Mouse (Mus musculus) retina, embryonic 14.5 days (tissue): ENCODE data around the gene Dmgdh.

Experiments
- DNase-seq: peaks from one replicate; pipeline ENCODE4 v3.0.0-alpha.2; 2015; ENCODE audit warnings: low spot score

Gene Dmgdh

DNA sequence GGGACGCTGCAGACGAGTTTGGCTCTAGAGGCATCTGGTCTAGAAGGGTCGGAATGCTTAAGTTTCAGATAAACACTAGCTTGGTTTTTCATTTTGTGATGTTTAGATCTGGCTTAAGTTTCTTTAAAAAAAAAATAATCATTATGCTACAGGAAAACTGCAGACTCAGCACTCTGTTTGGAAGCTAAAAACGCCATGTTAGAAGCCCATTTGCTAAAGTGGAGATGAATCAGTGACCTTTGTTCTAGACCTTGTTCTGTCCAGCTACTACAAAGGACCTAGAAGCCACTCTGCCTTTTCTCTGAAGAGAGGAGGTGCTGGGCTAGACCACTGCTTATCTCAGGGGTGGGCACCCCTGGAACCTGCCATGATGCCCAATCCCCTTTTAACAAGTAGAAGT lies 36.1 kb downstream of the Dmgdh start:
- DNase-seq: no peak

GRCm38 (mm10) chr13:93711226-93711625 lies 37.0 kb downstream of the Dmgdh start:
- no peak for DNase-seq

DNA sequence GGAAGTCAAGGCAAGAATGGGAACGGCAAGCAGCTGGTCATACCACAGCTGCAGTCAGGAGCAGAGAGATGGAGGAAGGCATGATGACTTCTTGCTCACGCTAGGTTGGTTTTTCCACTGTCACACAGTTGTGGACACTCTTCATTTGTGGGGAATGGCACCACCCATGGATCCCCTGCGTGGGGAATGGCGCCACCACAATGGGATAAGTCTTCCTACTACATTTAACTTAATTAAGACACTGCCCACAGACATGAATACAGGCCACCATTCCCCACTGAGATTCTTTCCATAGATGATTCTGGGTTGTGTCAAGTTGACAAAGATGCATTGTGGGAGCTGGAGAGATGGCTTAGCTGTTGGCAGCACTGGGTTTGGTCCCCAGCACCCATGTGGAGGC lies 38.1 kb downstream of the Dmgdh start:
- no peak for DNase-seq

DNA sequence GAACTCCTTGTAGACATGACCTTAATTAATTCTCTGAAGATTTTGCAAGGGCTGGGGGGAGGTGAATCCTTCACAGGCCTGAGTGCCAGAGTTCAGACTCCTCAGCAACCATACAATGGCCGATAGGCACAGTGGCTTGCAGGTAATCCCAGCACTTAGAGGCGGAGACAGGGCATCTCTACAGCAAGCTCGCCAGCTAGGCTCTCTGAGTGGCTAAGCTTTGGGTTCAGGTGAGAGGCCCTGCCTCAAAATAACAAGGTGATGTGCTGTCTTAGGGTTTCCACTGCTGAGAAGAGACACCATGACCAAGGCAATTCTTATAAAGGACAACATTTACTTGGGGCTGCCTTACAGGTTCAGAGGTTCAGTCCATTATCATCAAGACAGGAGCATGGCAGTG lies 39.6 kb downstream of the Dmgdh start:
- DNase-seq: no peak

GRCm38 (mm10) chr13:93717113-93717512 lies 42.9 kb downstream of the Dmgdh start:
- DNase-seq: no peak

GRCm38 (mm10) chr13:93718948-93719347 lies 44.7 kb downstream of the Dmgdh start:
- DNase-seq: peak; percentile 82

DNA sequence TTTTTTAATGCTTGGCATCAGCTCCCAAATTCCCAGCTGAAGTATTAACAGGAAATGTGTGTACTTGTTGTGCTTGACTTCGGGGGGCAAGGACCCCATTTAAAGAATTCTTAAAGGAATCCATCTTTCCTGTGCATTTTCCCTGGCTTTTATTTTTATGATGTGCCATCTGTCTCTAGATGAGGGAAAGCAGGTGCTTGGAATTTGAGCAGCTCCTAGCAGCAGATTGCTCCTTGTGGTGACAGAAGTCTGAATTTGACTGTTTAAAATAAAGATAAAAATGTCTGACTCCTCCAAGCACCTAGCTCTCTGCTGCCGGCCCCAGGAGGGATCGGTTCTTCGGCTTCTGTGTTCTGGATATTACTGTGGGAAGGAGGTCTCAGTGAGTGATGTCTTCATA lies 47.7 kb downstream of the Dmgdh start:
- no peak for DNase-seq

GRCm38 (mm10) chr13:93723455-93723854 lies 49.2 kb downstream of the Dmgdh start:
- no peak for DNase-seq

- peak; percentile 31 for DNase-seq
Measured at GRCm38 (mm10) chr13:93724206-93724605, 50.0 kb downstream of the Dmgdh start.

GRCm38 (mm10) chr13:93735131-93735636 lies 61.0 kb downstream of the Dmgdh start:
- DNase-seq: no peak

DNA sequence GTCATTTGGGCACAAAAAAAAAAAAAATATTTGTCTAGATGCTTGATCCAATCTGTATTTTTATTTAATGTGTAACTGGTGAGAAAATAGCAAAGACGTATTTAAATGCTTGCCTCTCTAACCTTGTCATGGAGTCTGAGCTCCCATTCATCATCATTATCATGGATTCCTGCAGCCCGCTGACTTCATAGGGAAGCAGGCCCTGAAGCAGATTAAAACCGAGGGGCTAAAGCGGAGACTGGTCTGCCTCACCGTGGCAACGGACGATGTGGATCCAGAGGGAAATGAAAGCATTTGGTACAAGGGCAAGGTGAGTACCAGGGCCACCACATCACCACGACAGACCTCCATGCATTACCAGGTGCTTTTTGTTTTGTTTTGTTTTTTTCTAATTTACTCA lies 69.9 kb downstream of the Dmgdh start:
- peak; percentile 32 for DNase-seq

DNA sequence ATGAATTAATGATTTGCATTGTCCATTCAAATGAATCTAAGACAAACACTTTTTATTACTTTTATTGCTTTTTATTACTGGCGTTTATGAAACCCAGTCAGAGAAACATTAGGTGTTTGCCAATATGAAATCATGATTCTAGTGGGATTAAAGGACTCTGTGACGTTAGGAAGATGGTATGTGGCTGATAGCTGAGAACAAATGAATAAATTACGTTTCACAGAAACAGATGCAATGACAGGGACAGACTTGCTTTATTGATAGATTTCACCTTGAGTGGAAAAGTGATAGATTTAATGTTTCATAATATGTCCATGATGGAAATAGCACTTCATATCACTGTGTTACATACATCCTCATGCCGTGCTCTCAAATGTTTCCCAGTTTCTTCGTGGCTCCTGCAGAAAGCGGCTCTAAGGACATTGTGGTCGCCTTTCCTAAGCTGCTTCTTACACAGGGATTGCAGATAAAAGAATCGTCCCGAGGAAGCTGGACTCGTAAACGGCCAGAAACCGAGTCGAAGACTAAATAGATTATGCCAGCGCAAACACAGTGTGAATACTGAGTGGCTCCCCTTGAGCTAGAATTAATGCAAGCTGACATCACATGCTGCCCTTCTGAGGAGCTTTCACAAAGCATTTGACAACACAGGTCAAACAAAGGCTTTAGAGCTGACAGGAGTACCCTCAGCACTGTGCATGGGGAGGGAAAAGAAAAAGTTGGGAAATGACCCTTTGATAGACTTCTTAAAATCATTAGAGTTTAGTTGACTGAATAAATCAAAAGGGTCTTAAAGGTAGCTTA lies 78.6 kb downstream of the Dmgdh start:
- peak; percentile 67 for DNase-seq

GRCm38 (mm10) chr13:93755084-93755483 lies 80.9 kb downstream of the Dmgdh start:
- DNase-seq: no peak

DNA sequence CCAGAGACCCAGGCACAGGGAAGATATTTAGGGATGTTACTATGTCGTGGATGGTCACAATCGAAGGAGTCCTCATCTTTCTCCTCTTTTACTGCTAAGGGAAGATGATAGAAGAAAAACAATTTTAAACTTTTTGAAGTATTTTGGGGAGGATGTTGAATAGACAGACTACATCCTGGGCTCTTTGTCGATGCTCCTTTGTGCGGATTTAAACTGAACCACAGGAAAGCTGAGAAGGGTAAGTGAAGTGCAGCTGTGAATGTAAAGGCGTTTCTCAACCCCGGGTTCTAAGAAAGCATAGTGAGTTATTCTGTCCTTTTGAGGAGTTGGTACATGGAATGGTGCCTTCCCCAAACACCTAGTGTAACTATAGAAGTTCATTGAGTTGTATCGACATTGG lies 82.4 kb downstream of the Dmgdh start:
- DNase-seq: no peak

DNA sequence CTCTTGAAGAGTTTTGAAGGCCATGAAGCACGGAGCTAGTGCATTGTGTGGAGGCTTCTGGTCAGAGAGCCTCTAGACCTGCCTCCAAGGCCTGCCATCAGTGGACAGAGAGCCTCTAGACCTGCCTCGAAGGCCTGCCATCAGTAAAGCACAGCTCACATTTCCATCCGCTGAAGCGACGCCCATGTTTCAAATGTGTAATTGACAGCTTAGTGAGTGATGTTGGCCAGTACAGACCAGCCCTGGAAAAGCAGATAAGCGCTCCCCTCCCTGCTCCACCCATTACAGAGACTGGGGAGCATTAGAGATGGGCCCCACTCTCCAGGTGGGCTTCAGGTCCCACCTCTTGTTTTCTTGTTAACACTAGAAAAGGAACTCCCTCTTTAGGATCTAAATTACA lies 83.3 kb downstream of the Dmgdh start:
- no peak for DNase-seq

GRCm38 (mm10) chr13:93758149-93758898 lies 84.1 kb downstream of the Dmgdh start:
- no peak for DNase-seq

GRCm38 (mm10) chr13:93761831-93762230 lies 87.6 kb downstream of the Dmgdh start:
- no peak for DNase-seq

DNA sequence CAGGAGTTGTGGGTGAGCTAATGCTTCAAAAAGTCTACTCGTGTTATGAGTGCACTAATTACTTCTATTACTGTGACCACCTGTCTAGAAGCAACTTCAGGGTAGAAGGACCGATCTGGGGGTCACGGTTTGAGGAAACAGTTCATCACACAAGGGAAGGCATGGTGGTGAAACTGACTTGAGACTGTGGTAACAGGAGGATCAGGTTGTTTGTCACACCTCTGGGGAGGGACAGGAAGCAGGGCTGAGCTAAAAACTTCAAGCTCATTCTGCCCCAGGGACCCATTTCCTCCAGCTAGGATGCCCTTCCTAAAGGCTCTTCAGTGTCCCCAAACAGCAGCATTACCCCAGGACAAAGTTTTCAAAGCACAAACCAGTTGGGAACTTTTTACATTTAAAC lies 88.6 kb downstream of the Dmgdh start:
- no peak for DNase-seq

DNA sequence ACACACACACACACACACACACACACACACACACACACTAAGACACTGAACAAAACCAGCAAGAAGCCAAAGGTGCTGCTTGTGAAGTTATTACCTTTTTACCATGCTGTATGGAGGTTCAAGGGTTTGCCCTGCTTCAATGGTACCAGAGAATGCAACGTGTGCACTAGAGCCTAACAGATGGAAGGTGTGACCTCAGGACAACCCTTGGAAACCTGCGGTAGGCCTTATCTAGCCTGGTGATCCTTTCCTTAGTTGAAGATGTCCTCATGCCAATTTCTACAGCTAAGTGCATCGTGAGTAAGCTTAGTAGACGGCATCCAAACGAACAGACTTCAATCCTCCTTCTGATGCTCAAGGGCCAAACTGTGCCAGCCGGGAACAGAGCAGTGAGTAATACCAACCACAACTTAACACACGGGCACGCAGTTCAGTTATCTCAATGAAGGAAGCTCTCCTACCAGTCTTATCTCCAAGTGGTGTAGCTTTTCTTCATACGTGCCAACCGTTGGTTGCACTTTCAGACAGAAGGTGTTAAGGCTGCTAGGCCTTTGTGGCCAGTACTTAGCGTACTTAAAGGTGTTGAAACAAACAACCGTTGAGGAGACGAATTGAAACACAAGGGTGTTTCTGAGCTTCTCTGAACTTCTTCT lies 90.2 kb downstream of the Dmgdh start:
- no peak for DNase-seq

DNA sequence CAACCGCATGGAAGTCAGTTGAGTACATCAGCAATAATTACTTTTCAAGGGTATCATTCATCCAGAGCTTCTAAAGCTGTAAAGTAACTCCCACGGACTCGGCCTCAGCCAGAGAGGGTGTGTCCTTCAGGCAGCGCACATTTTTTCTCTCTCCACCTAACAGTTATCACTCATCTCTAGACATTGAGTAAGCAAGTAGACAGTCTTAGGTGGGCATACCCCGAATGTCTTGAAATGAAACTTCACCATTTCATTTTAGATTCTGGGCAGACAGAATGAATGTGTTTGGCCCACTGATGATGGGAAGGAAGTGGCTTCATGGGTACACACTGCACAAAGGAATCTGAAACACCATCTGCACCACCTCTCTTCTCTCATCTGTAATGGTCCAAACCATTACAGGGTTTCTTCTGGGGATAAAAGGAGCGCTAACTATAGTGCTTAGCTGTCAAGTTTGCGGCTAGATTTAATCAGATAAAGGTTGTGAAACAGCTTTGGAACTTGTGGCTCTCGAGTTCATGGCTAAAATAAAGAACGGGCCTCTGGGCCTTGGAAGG lies 96.9 kb downstream of the Dmgdh start:
- peak; percentile 32 for DNase-seq

DNA sequence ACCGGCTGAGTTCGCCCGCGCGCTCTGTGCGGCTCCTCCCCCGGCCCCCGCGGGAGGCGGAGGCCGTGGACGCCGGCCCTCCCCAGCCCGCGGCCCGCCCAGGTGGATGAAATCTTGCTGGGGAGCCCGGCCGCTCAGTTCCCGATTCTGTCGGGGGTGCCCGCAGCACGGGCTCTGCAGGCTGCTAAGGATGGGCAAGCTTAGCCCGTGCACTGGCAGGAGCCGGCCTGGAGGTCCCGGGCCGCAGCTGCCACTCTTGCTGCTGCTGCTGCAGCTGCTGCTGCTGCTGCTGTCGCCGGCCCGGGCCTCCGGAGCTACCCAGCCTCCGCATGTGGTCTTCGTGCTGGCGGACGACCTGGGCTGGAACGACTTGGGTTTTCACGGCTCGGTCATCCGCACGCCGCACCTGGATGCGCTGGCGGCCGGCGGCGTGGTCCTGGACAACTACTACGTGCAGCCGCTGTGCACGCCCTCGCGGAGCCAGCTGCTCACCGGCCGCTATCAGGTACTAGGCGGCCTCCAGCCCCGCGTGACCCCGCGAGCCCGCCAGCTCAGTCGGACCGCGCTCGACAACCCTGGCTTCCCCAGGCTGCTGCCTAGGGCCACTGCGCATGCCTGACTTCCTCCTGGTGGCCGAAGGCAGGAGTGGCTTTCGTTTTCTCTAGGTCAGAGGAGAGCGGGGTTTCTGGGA lies 97.5 kb downstream of the Dmgdh start, which contains the start of gene Arsb:
TSS of gene Arsb (plus strand) at position 43 of the 691 bp plus-strand sequence.
- DNase-seq: peak; percentile 86

DNA sequence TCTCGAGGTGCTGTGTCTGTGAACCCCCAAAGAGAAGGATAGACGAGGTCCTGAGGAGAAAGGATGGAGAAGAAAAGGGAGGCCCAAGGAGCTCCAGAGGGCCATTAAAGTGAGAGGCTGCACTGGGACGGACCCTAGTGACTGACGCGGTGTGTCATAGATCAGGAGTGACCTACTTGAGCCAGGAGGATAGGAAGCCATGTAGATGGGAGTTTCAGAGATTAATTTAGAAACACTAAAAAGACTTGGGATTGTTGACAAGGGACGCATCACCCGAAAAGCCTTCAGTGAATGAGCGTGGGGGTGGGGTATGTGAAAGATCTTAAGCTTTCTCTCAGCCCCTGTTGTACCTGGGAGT lies 98.0 kb downstream of the Dmgdh start:
- DNase-seq: no peak
